Mouse (Mus musculus) heart, embryonic 13.5 days (tissue): ENCODE measurements around the gene Xrn2. TPM values are rescaled to one million over a fixed set of nuclear protein-coding genes. Genes with fewer than 3 reads are reported as not detected.

Experiments
- ATAC-seq: fragments of 200-750 bp; cut with Nextera tagmentation; 2 replicates; pipeline ENCODE4 v1.8.0; 2017; ENCODE audit warnings: moderate TSS enrichment; ENCODE audit not compliant: insufficient number of reproducible peaks, low FRiP score, low TSS enrichment; ENCODE audit errors: extremely low read depth
- H3K27ac ChIP-seq: fragments of 300-500 bp; sonication (generic); replicated peaks from 2 replicates; pipeline ENCODE4 v1.5.1; 2015; ENCODE audit warnings: moderate library complexity, mild to moderate bottlenecking, inconsistent platforms
- H3K27me3 ChIP-seq: fragments of 300-500 bp; sonication (generic); replicated peaks from 2 replicates; pipeline ENCODE4 v1.6.1; 2015; ENCODE audit warnings: mild to moderate bottlenecking, inconsistent platforms
- H3K36me3 ChIP-seq: fragments of 300-500 bp; sonication (generic); 2 replicates; pipeline ENCODE4 v1.6.1; 2015; ENCODE audit warnings: mild to moderate bottlenecking, inconsistent platforms
- H3K4me1 ChIP-seq: fragments of 300-500 bp; sonication (generic); 2 replicates; pipeline ENCODE4 v1.6.1; 2015; ENCODE audit warnings: inconsistent platforms
- H3K4me2 ChIP-seq: fragments of 300-500 bp; sonication (generic); 2 replicates; pipeline ENCODE4 v1.6.1; 2015; ENCODE audit warnings: inconsistent platforms, mild to moderate bottlenecking, moderate library complexity
- H3K4me3 ChIP-seq: fragments of 300-500 bp; sonication (generic); 2 replicates; pipeline ENCODE4 v1.5.1; 2015; ENCODE audit warnings: moderate library complexity, mild to moderate bottlenecking, inconsistent platforms
- H3K9ac ChIP-seq: fragments of 300-500 bp; sonication (generic); 2 replicates; pipeline ENCODE4 v1.6.1; 2015; ENCODE audit warnings: inconsistent platforms, mild to moderate bottlenecking, moderate library complexity
- H3K9me3 ChIP-seq: fragments of 300-500 bp; sonication (generic); 2 replicates; pipeline ENCODE4 v1.6.1; 2016; ENCODE audit warnings: inconsistent platforms
- WGBS: fragments of 180-500 bp; shearing (Covaris S2); methylation state at CpG from one replicate; pipeline ENCODE4 v1.1.7; 2015; ENCODE audit warnings: mixed read lengths; 5-methylcytosine and 5-hydroxymethylcytosine counted together
- polyA plus RNA-seq: library from polyadenylated mRNA; unstranded; fragments of >200 nt; fragmentation: Nextera tagmentation; extraction: Ambion mirVana; gene quantifications from 2 replicates; pipeline ENCODE4 v1.2.1, GENCODE M21; 2015

Xrn2 gene
- polyA plus RNA-seq, 1 experiment from 2014 or later, result 50.6 TPM

DNA sequence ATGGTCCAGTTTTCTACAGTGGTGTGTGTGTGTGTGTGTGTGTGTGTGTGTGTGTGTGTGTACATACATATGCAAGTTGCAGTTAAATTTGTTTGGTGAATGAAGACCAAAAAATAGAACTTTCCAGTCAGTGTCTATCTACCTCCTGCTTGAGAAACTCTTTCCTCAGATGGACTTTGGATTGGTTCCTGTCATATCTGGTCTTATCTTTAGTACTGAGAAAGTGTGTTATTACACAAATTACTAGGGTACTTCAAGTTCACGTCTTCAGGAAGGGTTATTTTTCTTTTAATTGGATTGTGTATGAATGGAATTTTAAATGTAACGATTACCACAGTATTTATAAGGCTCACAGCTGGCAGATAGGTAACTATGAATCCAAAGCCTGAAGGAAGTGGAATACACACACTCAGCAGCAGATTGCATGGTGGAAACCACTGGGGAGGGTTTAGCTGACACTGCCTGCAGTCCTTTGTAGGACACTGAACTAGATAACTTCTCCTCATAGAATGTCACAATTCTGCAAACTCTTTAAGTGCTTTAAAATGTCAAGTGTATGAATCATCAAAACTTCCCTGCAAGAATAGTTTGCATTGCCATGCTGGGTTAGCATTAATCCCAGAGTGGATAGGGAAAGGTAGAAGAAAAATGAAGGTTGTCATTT lies 40.6 kb downstream of the Xrn2 start:
- no peaks in the 10 kb centered on the region for H3K4me1 ChIP-seq
- H3K4me3 ChIP-seq, result no peak overlapping the region
- no peak overlapping the region for H3K4me2 ChIP-seq
- H3K9me3 ChIP-seq, result no peaks in the 10 kb centered on the region
- no peak overlapping the region for H3K27ac ChIP-seq
- no peak overlapping the region for H3K9ac ChIP-seq
- no peak for ATAC-seq
- H3K36me3 ChIP-seq, result peaks cover 72% of the 10 kb centered on the region
- 87% methylated on average over 2 of the region's 2 CpGs for WGBS
- no peaks in the 10 kb centered on the region for H3K27me3 ChIP-seq

- Histone ChIP-seq H3K36me3 (peaks cover 61% of the 10 kb centered on the region), H3K9me3 (no peaks in the 10 kb centered on the region)
Observed at GRCm38 (mm10) chr2:147067480-147068246, 54.9 kb downstream of the Xrn2 start.

GRCm38 (mm10) chr2:147069077-147069476 lies 56.3 kb downstream of the Xrn2 start:
- Histone ChIP-seq H3K4me3 (no peak overlapping the region), H3K4me1 (no peaks in the 10 kb centered on the region), H3K27ac (no peak overlapping the region), H3K9me3 (no peaks in the 10 kb centered on the region), H3K27me3 (no peaks in the 10 kb centered on the region), H3K9ac (no peak overlapping the region), H3K4me2 (no peak overlapping the region), H3K36me3 (peaks cover 62% of the 10 kb centered on the region)
- ATAC-seq, result no peak
- 76% methylated on average over 1 of the region's 1 CpGs for WGBS

More at GRCm38 (mm10) chr2:147067480-147068246, 54.9 kb downstream of the Xrn2 start:
- 71% methylated on average over 1 of the region's 1 CpGs for WGBS
- Histone ChIP-seq H3K27ac (no peak overlapping the region), H3K4me3 (no peak overlapping the region), H3K4me2 (no peak overlapping the region), H3K27me3 (no peaks in the 10 kb centered on the region), H3K9ac (no peak overlapping the region), H3K4me1 (no peaks in the 10 kb centered on the region)
- ATAC-seq, result no peak

GRCm38 (mm10) chr2:147070305-147070704 lies 57.5 kb downstream of the Xrn2 start:
- Histone ChIP-seq H3K27ac (no peak overlapping the region), H3K36me3 (peaks cover 61% of the 10 kb centered on the region), H3K4me3 (no peak overlapping the region), H3K9ac (no peak overlapping the region), H3K27me3 (no peaks in the 10 kb centered on the region), H3K9me3 (no peaks in the 10 kb centered on the region), H3K4me2 (no peak overlapping the region), H3K4me1 (no peaks in the 10 kb centered on the region)
- WGBS, result 86% methylated on average over 1 of the region's 1 CpGs
- no peak for ATAC-seq

DNA sequence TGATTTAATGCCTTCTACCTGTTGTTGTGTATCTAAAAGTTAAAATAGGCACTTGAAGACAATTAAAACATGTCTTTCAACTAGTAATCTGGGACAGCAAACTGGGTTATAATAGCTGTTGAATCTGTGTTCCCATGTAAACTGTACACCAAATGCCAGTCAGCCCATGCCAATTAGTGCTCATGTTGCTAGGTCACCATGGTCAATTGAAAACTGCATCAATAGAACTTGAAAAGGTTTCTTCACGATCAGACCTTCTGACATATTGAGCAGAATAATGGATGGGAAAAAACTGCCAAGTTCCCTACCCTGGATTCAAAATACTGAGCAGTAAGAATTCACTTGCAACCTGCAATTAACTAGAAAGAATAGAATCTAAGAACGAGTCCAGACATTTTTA lies 61.2 kb downstream of the Xrn2 start:
- no peaks in the 10 kb centered on the region for H3K4me1 ChIP-seq
- ATAC-seq, result no peak
- 86% methylated on average over 2 of the region's 2 CpGs for WGBS

DNA sequence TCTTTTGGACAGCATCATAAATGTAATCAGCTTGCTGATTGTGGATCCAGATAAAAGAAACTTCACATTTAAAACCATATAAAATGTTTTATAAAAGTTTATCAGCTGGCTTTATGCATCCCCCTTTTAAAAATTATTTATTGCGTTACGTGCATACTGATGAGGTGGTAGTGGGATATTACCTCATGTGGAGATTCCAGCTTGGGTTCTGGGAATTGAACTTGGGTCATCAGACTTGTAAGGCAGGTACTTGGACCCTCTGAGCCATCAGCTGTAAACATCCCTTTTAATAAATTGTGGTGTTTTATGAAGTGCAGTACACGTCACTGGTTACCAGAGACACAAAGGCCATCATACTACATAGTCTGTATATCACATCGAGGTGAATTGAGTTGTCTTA lies 61.6 kb downstream of the Xrn2 start:
- Histone ChIP-seq H3K9ac (no peak overlapping the region), H3K27ac (no peak overlapping the region), H3K27me3 (peaks cover 6% of the 10 kb centered on the region), H3K9me3 (no peaks in the 10 kb centered on the region), H3K4me2 (no peak overlapping the region), H3K36me3 (peaks cover 67% of the 10 kb centered on the region), H3K4me1 (no peaks in the 10 kb centered on the region), H3K4me3 (no peak overlapping the region)
- no peak for ATAC-seq
- 88% methylated on average over 4 of the region's 4 CpGs for WGBS

More for the DNA sequence above, 61.2 kb downstream of the Xrn2 start:
- Histone ChIP-seq H3K4me2 (no peak overlapping the region), H3K27ac (no peak overlapping the region), H3K9me3 (no peaks in the 10 kb centered on the region), H3K9ac (no peak overlapping the region), H3K4me3 (no peak overlapping the region), H3K27me3 (peaks cover 2% of the 10 kb centered on the region), H3K36me3 (peaks cover 72% of the 10 kb centered on the region)

DNA sequence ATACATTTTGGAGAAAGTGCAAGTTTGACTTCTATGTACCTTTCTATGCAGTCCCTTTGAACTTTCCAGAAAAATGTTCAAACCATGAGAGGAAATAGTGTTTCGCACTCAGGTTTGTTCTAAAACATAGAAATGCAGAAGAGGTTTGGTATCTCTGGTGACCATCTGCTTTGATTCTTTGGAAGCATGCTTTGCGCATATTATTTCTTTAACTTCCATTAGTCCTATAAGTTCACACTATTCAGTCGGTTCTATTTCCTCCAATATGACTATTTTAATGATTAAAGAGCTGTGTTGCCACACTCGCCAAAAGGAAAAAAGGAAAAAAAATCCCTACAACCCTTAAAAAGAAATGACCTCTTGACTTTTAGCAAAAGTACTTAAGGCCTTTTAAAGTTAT lies 69.6 kb downstream of the Xrn2 start:
- WGBS, result 71% methylated on average over 4 of the region's 4 CpGs
- no peaks in the 10 kb centered on the region for H3K9me3 ChIP-seq
- H3K4me2 ChIP-seq, result no peak overlapping the region
- peaks cover 76% of the 10 kb centered on the region for H3K27me3 ChIP-seq
- H3K27ac ChIP-seq, result no peak overlapping the region
- no peak overlapping the region for H3K4me3 ChIP-seq
- no peak overlapping the region for H3K9ac ChIP-seq
- H3K36me3 ChIP-seq, result peaks cover 12% of the 10 kb centered on the region
- H3K4me1 ChIP-seq, result peaks cover 17% of the 10 kb centered on the region
- no peak for ATAC-seq

DNA sequence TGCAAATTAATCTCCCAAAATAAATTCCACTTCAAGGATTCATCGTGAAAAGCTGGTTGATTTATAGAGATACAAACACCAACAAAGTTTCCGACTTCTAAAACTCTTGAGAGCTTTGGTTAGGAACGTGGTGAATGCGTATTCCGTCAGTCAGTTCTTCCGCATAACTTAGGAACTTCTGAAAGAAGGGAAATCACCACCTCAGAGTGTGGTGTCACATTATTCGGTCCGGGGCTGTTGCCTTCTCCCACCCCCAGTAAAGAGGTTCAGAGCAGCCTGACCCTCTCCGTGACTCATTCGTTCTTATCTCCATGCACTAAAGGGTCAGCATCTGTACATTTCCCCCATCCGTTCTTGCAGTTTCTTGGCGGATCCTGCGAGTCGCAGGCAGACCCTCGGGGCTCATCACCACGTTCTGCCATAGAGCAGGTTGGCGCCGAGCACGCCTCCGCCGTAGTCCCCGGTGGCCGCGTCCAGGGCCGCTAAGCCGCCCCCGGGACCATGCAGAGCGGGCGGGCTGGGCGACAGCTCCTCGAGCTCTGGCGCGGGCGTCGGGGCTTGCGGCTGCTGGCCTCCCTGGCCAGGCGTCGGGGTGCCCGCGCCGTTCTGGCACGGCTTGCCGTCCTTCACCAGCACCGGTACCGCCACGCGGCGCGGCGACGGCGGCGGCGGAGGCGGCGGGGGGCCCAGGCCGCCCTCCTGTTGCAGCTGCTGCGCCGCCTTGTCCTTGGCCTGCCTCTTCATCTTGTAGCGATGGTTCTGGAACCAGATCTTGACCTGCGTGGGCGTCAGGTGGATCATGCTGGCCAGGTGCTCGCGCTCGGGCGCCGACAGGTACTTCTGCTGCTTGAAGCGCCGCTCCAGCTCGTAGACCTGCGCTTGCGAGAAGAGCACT lies 70.9 kb downstream of the Xrn2 start:
- Histone ChIP-seq H3K9ac (no peak overlapping the region), H3K9me3 (no peaks in the 10 kb centered on the region), H3K27ac (no peak overlapping the region), H3K4me1 (peaks cover 17% of the 10 kb centered on the region), H3K27me3 (peaks cover 85% of the 10 kb centered on the region), H3K36me3 (no peaks in the 10 kb centered on the region), H3K4me3 (peak overlapping the region; percentile 56), H3K4me2 (peak overlapping the region; percentile 74)
- ATAC-seq, result no peak
- 1% methylated on average over 70 of the region's 72 CpGs for WGBS

DNA sequence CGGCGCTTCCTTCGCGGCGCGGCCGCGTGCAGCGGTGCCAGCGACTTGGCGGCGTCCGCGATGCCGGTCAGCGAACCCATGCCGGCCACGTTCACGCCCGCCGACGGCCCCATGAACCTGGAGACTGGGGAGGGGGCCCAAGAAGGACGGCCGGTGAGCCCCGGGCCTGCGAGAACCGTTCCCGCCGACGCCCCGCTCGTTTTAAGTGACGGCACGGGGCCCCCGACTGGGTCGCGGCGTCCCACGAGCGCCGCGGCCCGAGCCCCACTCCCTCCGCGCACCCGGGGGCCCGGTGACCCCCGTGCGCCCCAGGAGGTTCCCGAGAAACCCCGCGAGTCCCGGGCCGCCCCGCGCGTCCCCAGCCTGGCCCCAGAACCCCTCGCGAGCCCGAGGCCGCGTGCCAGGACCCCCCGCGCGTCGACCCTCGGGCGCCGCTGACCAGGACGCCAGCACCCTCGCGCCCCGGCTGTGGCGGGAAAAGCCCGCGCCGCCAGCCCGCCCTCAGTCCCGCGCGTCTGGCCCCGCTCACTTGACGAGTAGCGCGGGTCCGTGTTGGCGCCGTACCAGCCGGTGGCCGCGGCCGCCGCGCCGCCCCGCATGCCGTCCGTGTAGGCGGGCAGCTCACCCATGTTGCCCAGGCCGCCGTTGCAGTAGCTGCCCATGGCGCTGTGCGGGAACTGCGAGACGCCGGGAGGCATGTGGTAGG lies 71.7 kb downstream of the Xrn2 start:
- peaks cover 78% of the 10 kb centered on the region for H3K27me3 ChIP-seq
- no peak overlapping the region for H3K27ac ChIP-seq
- H3K9ac ChIP-seq, result no peak overlapping the region
- 3% methylated on average over 105 of the region's 106 CpGs for WGBS
- peak overlapping the region; percentile 74 for H3K4me2 ChIP-seq
- H3K36me3 ChIP-seq, result no peaks in the 10 kb centered on the region
- H3K4me1 ChIP-seq, result peaks cover 17% of the 10 kb centered on the region
- no peaks in the 10 kb centered on the region for H3K9me3 ChIP-seq
- ATAC-seq, result no peak; the same call in 1 of the 2 replicates
- peak overlapping the region; percentile 56 for H3K4me3 ChIP-seq

DNA sequence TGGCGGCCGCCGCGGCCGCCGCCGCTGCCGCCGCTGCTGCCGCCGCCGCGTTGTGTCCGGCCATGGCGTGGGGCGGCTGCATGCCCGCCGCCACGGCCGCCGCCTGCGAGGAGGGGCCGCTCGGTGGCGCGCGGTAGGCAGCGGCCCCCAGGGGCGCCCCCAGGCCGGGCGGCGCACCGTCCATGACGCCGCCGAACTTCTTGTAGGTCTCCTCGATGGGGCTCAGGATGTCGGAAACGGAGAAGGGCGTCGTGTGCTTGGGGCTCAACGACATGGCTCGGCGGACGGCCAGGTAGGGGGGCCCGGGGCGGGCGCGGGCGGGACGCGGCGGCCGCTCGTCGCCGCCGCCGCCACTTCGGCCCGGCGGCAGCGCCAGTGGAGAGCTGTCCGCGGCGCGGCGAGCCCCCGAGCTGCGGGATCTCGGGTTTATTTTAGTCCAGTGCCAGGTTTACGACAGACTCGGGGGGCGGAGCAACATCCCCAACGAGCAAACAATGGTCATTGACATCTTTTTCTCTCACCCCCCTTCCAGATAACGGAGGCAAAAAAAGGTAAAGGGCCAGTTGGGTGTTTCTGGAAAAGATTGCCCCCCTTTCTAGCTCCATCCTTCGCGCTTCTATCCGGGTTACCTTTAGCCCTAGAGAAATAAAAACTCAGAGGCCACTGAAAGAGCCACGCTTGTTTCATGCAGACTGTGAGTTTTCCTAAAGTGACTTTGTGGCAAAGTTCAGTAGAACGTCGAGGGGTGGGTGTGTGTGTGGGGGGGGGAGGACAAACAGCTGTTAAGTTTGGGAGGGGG lies 72.5 kb downstream of the Xrn2 start, which contains the start of gene Nkx2-4:
Gene Nkx2-4, minus strand, starts transcription at position 374 of the 799 bp plus-strand sequence.
- peak within 1 kb of the TSS; percentile 74 for H3K4me2 ChIP-seq
- peak within 1 kb of the TSS; percentile 56 for H3K4me3 ChIP-seq
- under 1% methylated on average over 59 of the region's 82 CpGs for WGBS
- no peak within 1 kb of the TSS for H3K9ac ChIP-seq
- no peak within 1 kb of the TSS for H3K27ac ChIP-seq
- ATAC-seq, result no peak
- H3K36me3 ChIP-seq, result no peaks in the 10 kb centered on the region
- H3K4me1 ChIP-seq, result peaks cover 17% of the 10 kb centered on the region
- peaks cover 77% of the 10 kb centered on the region for H3K27me3 ChIP-seq
- no peaks in the 10 kb centered on the region for H3K9me3 ChIP-seq
